ENCODE assay signal across 8 mouse cellular contexts in the genomic region with DNA sequence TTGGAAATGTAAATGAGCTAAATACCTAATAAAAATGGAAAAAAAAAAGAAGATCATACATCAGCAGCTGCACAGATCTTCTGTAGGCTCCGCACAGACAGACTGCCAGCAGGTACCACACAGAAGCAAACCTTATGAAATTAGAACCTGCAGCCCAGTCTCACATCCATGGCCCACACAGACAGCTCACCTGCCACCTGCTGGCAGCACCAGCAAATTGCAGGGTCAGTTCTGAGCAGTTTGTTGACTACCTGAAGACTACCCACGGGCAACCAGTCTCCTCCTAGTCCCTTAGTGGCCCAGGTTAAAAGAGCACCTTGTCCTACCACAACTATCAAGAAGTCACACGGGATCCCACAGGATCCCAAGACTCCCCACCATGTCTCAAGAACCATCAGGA.
DNase-seq lines count a peak whose midpoint lies in the region; ATAC-seq and TF ChIP-seq lines count a peak whose summit lies in the region.

No protein-coding gene starts in this region.

- no peak for TF ChIP-seq RAD21 in MEL (IDR thresholded peaks at IDR 0.05; ENCODE audit: low read depth, low read length)

- TF ChIP-seq EP300 in MEL (IDR thresholded peaks at IDR 0.05; ENCODE audit: low read depth in 1 of 2, low read length in 2 of 2): no peak

- DNase-seq in adrenal gland, postnatal 10 days: peak; percentile 14
- no peak for DNase-seq in adrenal gland, adult 2 months
- DNase-seq in kidney, adult 9 months: peak; percentile 9
- peak; percentile 4 for DNase-seq in MEL (ENCODE audit: low read depth, low spot score)
- peak; percentile 31 for DNase-seq in induced T-regulatory cell, adult 2 months (ENCODE audit: low read depth)
- no peak for DNase-seq in adipocyte (ENCODE audit: low spot score)
- no peak for DNase-seq in urinary bladder, postnatal 14 days (ENCODE audit: low spot score)

- no peak for TF ChIP-seq POLR2A in MEL (IDR thresholded peaks at IDR 0.05; ENCODE audit: control insufficient read depth in 1 of 2, insufficient read depth in 1 of 2, low read depth in 1 of 2, low read length in 2 of 2, poor library complexity in 1 of 2)

- H3K9ac ChIP-seq in kidney, embryonic 15.5 days: no peak overlapping the region
- H3K9ac ChIP-seq in MEL (ENCODE audit: control insufficient read depth, low read depth, low read length, poor library complexity, severe bottlenecking): no peak overlapping the region

- H3K79me2 ChIP-seq in MEL (ENCODE audit: control insufficient read depth, insufficient read depth, low read length, poor library complexity): no peaks in the 10 kb centered on the region

- no peak overlapping the region for H3K4me3 ChIP-seq in kidney, embryonic 15.5 days (replicated peaks)
- no peak overlapping the region for H3K4me3 ChIP-seq in MEL (ENCODE audit: control insufficient read depth in 1 of 2, insufficient read depth in 1 of 2, low read depth in 2 of 2, low read length in 2 of 2)

- no peaks in the 10 kb centered on the region for H3K9me3 ChIP-seq in kidney, embryonic 15.5 days (replicated peaks)
- H3K9me3 ChIP-seq in MEL (replicated peaks; ENCODE audit: insufficient read depth, low read length): no peaks in the 10 kb centered on the region

- H3K36me3 ChIP-seq in kidney, embryonic 15.5 days: no peaks in the 10 kb centered on the region
- H3K36me3 ChIP-seq in MEL (ENCODE audit: control insufficient read depth in 1 of 2, insufficient read depth in 2 of 2, low read length in 2 of 2): no peaks in the 10 kb centered on the region

- no peaks in the 10 kb centered on the region for H3K27me3 ChIP-seq in kidney, embryonic 15.5 days
- H3K27me3 ChIP-seq in MEL (ENCODE audit: control insufficient read depth in 1 of 2, insufficient read depth in 2 of 2, low read length in 2 of 2): no peaks in the 10 kb centered on the region

- H3K27ac ChIP-seq in kidney, embryonic 15.5 days: no peak overlapping the region
- H3K27ac ChIP-seq in MEL (ENCODE audit: control insufficient read depth, low read depth, low read length): no peak overlapping the region

- H3K4me2 ChIP-seq in kidney, embryonic 15.5 days: no peak overlapping the region

- ATAC-seq in kidney, embryonic 15.5 days (replicated peaks; ENCODE audit: low FRiP score): no peak

- 76% methylated on average over 3 of the region's 3 CpGs for WGBS in kidney, embryonic 15.5 days

- peak; percentile 18 to 47 (median 25); a peak in 3 of 6 replicates for TF ChIP-seq CTCF in MEL (IDR thresholded peaks at IDR 0.05 in 2 of 3, conservative IDR thresholded peaks at IDR 0.05 in 1 of 3; ENCODE audit: control insufficient read depth in 1 of 3, insufficient read depth in 1 of 3, low read depth in 2 of 3, low read length in 3 of 3, poor library complexity in 1 of 3, severe bottlenecking in 1 of 3)

- H3K4me1 ChIP-seq in kidney, embryonic 15.5 days: no peaks in the 10 kb centered on the region
- no peaks in the 10 kb centered on the region for H3K4me1 ChIP-seq in MEL (ENCODE audit: control insufficient read depth in 1 of 2, insufficient read depth in 2 of 2, low read length in 2 of 2)

TF ChIP-seq in MEL, 35 proteins besides CTCF, POLR2A, EP300 and RAD21:
- peak; percentile 20; the same call in 1 of the 2 replicates for TF ChIP-seq SMC3 (IDR thresholded peaks at IDR 0.05; ENCODE audit: low read depth, low read length)
- no peak for TF ChIP-seq BHLHE40 (IDR thresholded peaks at IDR 0.05; ENCODE audit: borderline replicate concordance, low read depth, low read length)
- TF ChIP-seq USF1 (IDR thresholded peaks at IDR 0.05; ENCODE audit: low read depth, low read length): no peak
- TF ChIP-seq SIN3A (IDR thresholded peaks at IDR 0.05; ENCODE audit: low read length): no peak
- no peak for TF ChIP-seq UBTF (IDR thresholded peaks at IDR 0.05; ENCODE audit: borderline replicate concordance, insufficient read depth, low read depth, low read length)

Comparison
In these comparisons a context has a peak if more than half of its experiments do, and no peak if none do; other contexts are left out.
1. DNase-seq: peak in adrenal gland, postnatal 10 days (single experiment), kidney, adult 9 months (single experiment), MEL (single experiment) and induced T-regulatory cell, adult 2 months (single experiment); none in adrenal gland, adult 2 months (single experiment), adipocyte (single experiment) and urinary bladder, postnatal 14 days (single experiment).